Mouse (Mus musculus) heart, adult 2 months (tissue): ENCODE data around the gene Hoxc5.

Experiments
- CTCF ChIP-seq: fragments of 200-600 bp; IDR thresholded peaks from 2 replicates; pipeline ENCODE4 v1.8.1; 2022; ENCODE audit warnings: antibody characterized with exemption, mild to moderate bottlenecking, moderate library complexity
- EP300 ChIP-seq: fragments of 200-500 bp; IDR thresholded peaks from 2 replicates; pipeline ENCODE4 v1.6.1; 2011; ENCODE audit warnings: low read depth, low read length, control low read depth; ENCODE audit not compliant: insufficient read depth
- POLR2A ChIP-seq: fragments of 200-500 bp; IDR thresholded peaks from 2 replicates; pipeline ENCODE4 v1.6.1; 2011; ENCODE audit warnings: mild to moderate bottlenecking, low read depth, low read length, control low read depth; ENCODE audit not compliant: insufficient read depth

DNA sequence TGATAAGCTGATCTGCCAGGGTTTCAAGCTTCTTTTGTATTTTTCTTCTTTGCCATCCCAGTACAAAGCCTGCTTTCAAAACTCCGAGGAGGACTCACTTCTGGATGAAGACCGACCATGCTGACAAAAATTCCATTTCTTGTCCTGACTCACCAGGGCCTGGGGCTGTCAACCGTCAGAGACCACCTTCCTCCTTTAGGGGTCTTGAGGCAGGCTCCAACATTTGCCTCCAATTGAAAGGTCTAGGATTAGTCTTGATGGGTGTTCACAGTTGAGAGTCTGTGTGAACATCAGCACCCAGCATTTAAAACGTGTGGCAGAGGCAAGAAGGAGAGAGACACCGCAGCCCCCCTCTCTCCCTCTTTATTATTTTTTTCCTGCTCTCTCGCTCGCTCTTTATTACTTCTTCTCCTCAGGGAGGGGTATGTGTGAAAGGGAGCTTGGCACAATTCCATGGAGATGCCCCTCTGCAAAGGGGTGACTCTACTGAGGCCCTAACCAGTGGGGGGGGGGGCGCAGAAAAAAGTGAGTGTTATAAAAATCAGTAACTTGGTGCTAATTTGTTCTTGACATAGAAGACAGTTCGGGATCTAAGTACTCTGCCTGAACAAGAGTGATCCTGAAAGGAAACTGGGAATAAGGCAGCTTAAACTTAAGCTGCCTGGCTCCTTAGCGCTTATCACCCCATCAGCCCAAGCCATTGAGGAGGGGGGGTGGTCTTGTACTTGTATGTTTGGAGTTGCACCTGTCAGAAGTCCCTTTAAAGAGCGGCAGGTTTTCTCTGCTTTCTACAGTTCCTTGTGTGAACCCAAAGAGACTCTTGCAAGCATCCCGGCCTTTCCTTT is 47.7 kb upstream of the Hoxc5 start:
- no peak for TF ChIP-seq POLR2A
- no peak for TF ChIP-seq CTCF
- TF ChIP-seq EP300, result no peak
